Mouse (Mus musculus) bone marrow macrophage, adult 2 months (primary cell): ENCODE data around the gene Gaa.

Experiments
- CTCF ChIP-seq: IDR thresholded peaks from 2 replicates; pipeline ENCODE4 v1.5.1; 2012; ENCODE audit warnings: low read depth, mild to moderate bottlenecking, low read length, moderate library complexity
- POLR2A ChIP-seq: IDR thresholded peaks from 2 replicates; pipeline ENCODE4 v1.6.1; 2012; ENCODE audit warnings: mild to moderate bottlenecking, low read depth, low read length, borderline replicate concordance

- TF ChIP-seq CTCF: peak; percentile 37; the same call in 1 of the 2 replicates
- TF ChIP-seq POLR2A: no peak
Measured at GRCm38 (mm10) chr11:119325068-119325467, 57.4 kb downstream of the Gaa start.
